Mouse (Mus musculus) gastrocnemius, postnatal 14 days (tissue): ENCODE measurements around the gene Rsbn1l. TPM values are rescaled to one million over a fixed set of nuclear protein-coding genes. Genes with fewer than 3 reads are reported as not detected.

Source experiments
- DNase-seq: peaks from one replicate; pipeline ENCODE4 v3.0.0; 2021; ENCODE audit warnings: mixed read lengths
- intact Hi-C: fragments of 180-260 bp; cut with DNase I; formaldehyde crosslinking; loops from one replicate; pipeline ENCODE4 v1.15.1; 2025; ENCODE audit warnings: low total_unique reads
- total RNA-seq, 2 experiments: library from RNA; stranded (reverse); gene quantifications; 2 replicates each; pipeline ENCODE4 v1.2.3; 2021

The Rsbn1l gene
- total RNA-seq, 2 experiments from 2014 or later = 6.8 to 7.2 TPM

DNA sequence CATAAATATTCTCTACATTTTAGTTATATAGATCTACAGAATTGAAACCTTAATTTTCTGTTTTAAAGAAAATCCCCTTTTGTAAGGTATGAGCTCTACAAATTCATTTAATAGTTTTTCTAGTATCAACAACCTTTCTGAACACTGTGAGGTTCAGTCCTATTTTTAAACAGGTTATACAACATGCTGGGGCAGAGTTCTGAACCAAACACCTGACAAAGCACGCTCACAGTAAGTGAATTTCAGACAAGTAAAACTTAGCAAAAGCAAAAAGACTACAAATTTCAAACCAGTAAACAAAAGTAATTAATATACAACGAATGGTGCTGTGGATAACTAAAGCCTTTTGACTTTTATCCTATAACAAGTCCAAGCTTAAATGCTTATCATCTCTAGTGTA is 97.8 kb downstream of the Rsbn1l start:
- intact Hi-C loops = no loop called here
- no peak for DNase-seq

GRCm38 (mm10) chr5:20855066-20855465 is 101.1 kb downstream of the Rsbn1l start:
- intact Hi-C loops = no loop called here
- DNase-seq = no peak

DNA sequence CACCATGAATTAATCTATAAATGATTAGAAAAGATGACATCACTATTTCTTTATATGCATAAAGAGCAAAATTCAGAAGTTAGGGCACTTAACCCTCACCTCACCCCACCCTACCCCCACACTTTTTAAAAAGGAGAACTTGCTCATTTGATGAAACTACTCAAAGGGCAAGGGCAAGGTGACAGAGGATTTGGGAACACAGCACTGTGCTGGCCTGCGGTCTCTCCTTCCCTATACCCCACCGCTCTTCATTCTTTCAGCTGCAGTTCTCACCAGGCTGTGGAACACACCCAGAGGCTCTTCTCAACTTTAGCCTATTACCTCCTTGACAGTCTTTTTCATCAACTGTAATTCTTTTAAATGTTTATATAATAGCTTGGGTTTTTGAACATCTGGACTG is 109.2 kb downstream of the Rsbn1l start:
- intact Hi-C loops = no loop called here
- no peak for DNase-seq

DNA sequence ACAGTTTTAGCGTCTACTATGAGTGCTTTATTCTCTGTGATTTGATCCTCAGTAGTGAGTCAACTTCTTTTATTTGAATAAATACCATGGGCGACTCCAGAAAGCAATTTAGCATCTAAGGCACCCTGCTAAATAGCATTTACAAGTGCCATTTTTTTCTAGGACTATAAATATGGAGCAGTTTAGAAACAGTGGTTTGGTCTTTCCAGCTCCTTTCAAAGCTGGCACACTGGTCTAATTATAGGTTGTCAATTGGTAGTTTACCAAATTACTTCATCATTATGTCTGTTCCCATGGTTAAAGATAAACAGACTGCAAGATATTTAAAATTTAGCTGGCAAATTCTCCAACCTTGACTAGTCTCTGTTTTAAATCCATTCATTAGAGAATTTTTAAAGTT is 112.4 kb downstream of the Rsbn1l start:
- DNase-seq = no peak
- intact Hi-C loops = no loop called here

DNA sequence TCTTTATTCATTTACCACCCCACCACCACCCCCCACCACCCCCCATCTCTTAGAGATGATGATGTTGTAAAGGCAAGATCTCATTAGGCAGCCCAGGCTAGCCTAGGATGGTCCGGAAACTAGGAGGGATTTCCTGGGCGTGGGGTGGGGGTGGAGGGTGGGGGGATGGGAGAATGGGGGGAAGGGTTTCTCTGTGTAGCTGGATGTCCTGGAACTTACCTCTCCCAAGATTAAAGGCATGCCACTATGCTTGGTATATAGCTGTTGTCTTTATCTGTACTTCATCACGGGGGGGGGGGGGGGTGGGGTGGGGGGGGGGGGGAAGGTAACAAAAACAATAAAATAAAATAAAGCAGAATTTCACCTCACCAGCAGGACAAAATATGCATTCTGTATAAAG is 112.8 kb downstream of the Rsbn1l start:
- intact Hi-C loops = no loop called here
- no peak for DNase-seq

Other genes starting within 250 kb of the Rsbn1l start
- 100 to 1,000 TPM; 106 to 113 TPM for gene Phtf2, start 74.3 kb downstream of the Rsbn1l start, total RNA-seq
- gene Tmem60, start 74.2 kb downstream of the Rsbn1l start, total RNA-seq = 10 to 100 TPM; 14.4 to 16.6 TPM
- gene Ptpn12, start 99.5 kb upstream of the Rsbn1l start, total RNA-seq = 10 to 100 TPM; 19.6 to 21.2 TPM
- gene Gsap, start 229.9 kb upstream of the Rsbn1l start, total RNA-seq = 1 to 10 TPM; 2.1 to 2.4 TPM